Mouse (Mus musculus): ENCODE measurements around the gene Inpp4b. TPM values are rescaled to one million over a fixed set of nuclear protein-coding genes. Genes with fewer than 3 reads are reported as not detected.

Inpp4b gene
- polyA plus RNA-seq, 1 experiment from 2014 or later, result 12.9 TPM

DNA sequence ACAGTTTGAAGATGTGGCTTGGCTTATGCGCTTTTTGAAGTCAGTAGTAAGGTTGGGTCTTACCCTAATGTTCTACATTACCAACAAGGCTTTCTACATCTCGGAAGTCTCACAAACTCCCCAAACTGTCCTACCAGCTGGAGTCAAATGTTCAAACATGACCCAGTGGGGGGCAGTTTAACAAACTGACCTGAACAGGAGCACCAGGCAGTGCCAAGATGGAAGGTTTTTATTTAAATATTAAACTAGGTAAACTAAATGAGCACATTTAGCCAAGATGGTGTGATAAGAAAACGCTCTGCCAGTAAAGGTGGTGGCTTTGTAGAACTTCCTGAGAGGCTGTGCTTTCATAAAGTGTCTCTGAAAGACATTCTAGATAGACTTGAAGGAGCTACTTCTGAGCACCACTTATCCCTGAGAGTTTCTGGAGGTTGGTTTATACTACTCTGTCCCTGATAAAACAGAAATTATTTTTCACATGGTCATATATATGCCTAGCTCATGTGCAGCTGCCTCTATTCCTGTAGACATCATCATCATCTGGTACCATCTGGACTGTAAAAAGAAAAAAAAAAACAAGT, 251.9 kb downstream of the Inpp4b start:
- no peaks in the 10 kb centered on the region for H3K36me3 ChIP-seq
- no peak overlapping the region for H3K27ac ChIP-seq
- no peak overlapping the region for H3K4me3 ChIP-seq
- WGBS, result 91% methylated on average over 3 of the region's 3 CpGs
- no peak overlapping the region for H3K4me2 ChIP-seq
- H3K27me3 ChIP-seq, result no peaks in the 10 kb centered on the region
- no peak overlapping the region for H3K9ac ChIP-seq
- no peaks in the 10 kb centered on the region for H3K9me3 ChIP-seq
- ATAC-seq (ENCODE audit: insufficient number of reproducible peaks, low FRiP score, low TSS enrichment, low read depth), result no peak
- no peaks in the 10 kb centered on the region for H3K4me1 ChIP-seq

DNA sequence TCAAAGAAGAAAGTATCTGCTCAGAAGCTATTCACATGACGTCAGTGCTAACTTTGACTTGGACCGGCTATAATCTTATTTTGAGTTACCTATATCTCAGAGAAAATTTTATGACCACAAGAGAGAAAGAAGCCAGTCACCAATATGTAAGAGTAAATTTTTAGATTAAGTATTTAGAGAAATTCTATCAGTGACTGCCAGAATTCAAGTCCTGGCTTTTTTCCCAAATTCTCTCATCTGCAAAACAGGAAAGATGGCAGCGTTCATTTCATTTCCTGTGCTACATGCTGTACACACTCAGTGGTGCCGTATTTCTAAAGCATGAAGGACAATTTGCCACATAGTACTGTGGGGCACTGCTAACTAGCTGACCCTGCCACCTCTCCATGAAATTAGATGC, 256.9 kb downstream of the Inpp4b start:
- Histone ChIP-seq H3K4me2 (no peak overlapping the region), H3K9me3 (no peaks in the 10 kb centered on the region), H3K9ac (no peak overlapping the region), H3K36me3 (no peaks in the 10 kb centered on the region), H3K4me1 (no peaks in the 10 kb centered on the region), H3K27ac (no peak overlapping the region), H3K27me3 (no peaks in the 10 kb centered on the region), H3K4me3 (no peak overlapping the region)
- WGBS, result 71% methylated on average over 4 of the region's 4 CpGs
- ATAC-seq (ENCODE audit: insufficient number of reproducible peaks, low FRiP score, low TSS enrichment, low read depth), result no peak

DNA sequence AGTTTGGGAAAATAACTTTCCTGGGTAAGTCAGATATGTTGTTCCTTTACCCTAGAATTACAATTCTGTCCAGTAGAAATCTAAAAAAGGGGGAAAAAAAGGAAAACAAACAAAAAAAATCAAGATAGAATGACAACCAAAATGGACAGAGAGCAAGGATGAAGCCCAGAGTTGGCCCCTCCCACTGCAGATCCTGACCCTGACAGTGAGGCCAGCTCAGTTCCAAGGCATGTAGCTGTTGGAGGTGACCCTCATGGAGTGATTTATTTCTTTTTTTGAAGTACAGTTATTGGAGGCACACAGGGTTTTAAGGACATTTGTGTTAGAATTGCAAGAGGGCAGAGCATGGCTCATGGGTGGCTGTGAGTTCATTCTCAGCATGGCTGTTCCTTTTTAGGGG, 258.8 kb downstream of the Inpp4b start:
- H3K27me3 ChIP-seq, result no peaks in the 10 kb centered on the region
- no peak overlapping the region for H3K9ac ChIP-seq
- H3K27ac ChIP-seq, result no peak overlapping the region
- H3K9me3 ChIP-seq, result no peaks in the 10 kb centered on the region
- no peaks in the 10 kb centered on the region for H3K36me3 ChIP-seq
- no peak for ATAC-seq (ENCODE audit: insufficient number of reproducible peaks, low FRiP score, low TSS enrichment, low read depth)
- no peaks in the 10 kb centered on the region for H3K4me1 ChIP-seq
- no peak overlapping the region for H3K4me2 ChIP-seq
- H3K4me3 ChIP-seq, result no peak overlapping the region

DNA sequence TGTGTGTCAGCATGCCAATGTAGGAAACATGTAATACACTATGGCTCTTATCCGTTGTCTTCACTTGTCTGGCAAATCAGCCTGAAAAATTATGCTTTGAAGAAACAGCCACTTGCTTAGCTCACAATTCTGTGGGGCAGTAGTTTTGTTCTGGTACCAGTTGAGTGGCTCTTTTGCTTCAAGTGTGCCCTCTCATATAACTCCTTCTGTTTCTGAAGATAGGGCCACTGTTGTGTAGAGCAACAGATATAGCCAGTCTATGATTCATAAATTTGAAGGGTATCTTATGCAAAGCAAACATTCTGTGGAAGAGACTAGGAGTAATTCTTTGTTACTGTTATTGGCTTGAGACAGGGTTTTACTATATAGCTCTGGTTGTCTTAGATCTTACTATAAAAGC, 265.7 kb downstream of the Inpp4b start:
- Histone ChIP-seq H3K36me3 (no peaks in the 10 kb centered on the region), H3K4me1 (no peaks in the 10 kb centered on the region), H3K9me3 (no peaks in the 10 kb centered on the region), H3K27me3 (no peaks in the 10 kb centered on the region), H3K4me3 (no peak overlapping the region), H3K27ac (no peak overlapping the region), H3K9ac (no peak overlapping the region), H3K4me2 (no peak overlapping the region)
- WGBS, result 97% methylated on average over 1 of the region's 1 CpGs
- ATAC-seq (ENCODE audit: insufficient number of reproducible peaks, low FRiP score, low TSS enrichment, low read depth), result no peak

DNA sequence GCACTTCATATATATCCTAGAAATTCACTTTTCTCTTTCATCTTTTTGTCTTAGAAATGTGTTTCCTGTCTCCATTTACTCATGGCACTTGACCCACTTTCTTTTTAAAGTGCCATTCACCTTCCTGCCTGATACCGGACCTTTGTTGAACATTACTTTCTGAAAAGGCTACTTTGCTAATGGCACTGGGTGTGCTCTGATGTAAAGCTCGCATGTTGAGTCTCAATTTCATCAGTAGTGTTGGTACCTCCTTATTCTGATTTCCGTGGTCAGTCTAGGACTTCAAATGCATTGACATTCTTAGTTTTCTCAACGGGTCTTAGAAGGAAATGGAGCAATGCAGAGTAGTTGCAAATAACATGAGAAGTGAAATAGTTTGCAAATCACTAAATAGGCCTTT, 266.7 kb downstream of the Inpp4b start:
- H3K27me3 ChIP-seq, result no peaks in the 10 kb centered on the region
- H3K9ac ChIP-seq, result no peak overlapping the region
- no peak overlapping the region for H3K4me2 ChIP-seq
- H3K4me1 ChIP-seq, result no peaks in the 10 kb centered on the region
- no peak overlapping the region for H3K27ac ChIP-seq
- no peak overlapping the region for H3K4me3 ChIP-seq
- no peaks in the 10 kb centered on the region for H3K36me3 ChIP-seq
- no peaks in the 10 kb centered on the region for H3K9me3 ChIP-seq
- no peak for ATAC-seq (ENCODE audit: insufficient number of reproducible peaks, low FRiP score, low TSS enrichment, low read depth)
- 81% methylated on average over 4 of the region's 4 CpGs for WGBS

DNA sequence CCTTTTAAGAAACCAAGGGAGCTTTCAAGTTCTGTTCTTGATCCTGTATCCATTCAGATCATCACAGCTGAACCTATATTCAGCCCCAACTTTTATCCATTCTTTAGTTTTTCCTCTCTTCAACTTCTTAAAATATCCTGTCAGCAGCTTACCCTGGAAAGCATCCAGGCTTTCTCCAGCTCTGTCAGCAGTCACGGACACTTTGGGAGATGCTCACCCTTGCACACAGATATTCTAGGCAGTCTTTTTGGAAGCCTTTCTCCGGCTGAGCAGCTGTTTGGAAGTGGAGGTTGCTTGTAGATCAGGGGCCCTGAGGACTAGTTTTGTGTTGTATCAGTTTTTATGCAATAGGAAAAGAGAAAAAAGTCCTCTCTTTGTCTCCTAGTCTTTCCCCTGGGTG, 270.3 kb downstream of the Inpp4b start:
- WGBS, result 50% methylated on average over 2 of the region's 2 CpGs
- Histone ChIP-seq H3K27ac (no peak overlapping the region), H3K36me3 (no peaks in the 10 kb centered on the region), H3K9me3 (no peaks in the 10 kb centered on the region), H3K4me2 (no peak overlapping the region), H3K4me3 (no peak overlapping the region), H3K4me1 (no peaks in the 10 kb centered on the region), H3K9ac (no peak overlapping the region), H3K27me3 (no peaks in the 10 kb centered on the region)
- no peak for ATAC-seq (ENCODE audit: insufficient number of reproducible peaks, low FRiP score, low TSS enrichment, low read depth)

DNA sequence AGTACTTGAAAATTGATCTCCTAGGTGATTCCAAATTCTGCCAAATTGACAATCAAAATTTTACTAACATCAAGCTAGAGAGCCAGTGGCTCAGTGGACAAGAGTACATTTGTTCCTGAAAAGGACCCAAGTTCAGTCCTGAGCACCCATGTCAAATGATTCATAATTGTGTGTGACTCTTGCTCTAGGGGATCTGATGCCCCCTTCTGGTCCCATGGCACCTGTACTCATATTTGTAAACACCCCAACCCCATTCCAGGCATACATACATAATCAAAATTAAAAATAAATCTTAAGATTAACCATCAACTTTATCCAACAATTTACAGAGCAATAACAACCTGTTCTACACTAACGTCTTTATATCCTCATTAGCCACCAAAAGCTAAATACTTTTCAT, 271.8 kb downstream of the Inpp4b start:
- Histone ChIP-seq H3K4me1 (no peaks in the 10 kb centered on the region), H3K4me2 (no peak overlapping the region), H3K36me3 (no peaks in the 10 kb centered on the region), H3K27ac (no peak overlapping the region), H3K9ac (no peak overlapping the region), H3K9me3 (no peaks in the 10 kb centered on the region), H3K27me3 (no peaks in the 10 kb centered on the region), H3K4me3 (no peak overlapping the region)
- ATAC-seq (ENCODE audit: insufficient number of reproducible peaks, low FRiP score, low TSS enrichment, low read depth), result no peak
- 57% methylated on average over 1 of the region's 1 CpGs for WGBS

DNA sequence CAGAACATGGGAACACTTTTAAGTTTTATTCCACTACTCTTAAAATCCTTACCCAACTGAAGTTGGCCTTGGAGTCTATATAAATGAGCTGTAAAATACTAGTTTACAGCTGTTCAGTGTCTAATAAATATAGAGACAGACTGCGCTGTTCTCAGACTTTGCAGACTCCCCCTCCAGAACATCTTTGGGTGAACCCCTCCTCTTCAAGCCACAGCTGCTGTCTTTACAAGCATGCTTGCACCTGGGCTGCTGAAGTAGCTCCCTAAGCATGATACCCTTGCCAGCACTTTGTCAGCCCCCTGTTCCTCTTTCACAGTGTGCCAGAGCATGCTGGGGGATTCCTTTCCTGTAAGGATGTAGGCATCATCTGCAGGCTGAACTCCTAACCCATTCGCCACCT, 272.2 kb downstream of the Inpp4b start:
- 49% methylated on average over 2 of the region's 2 CpGs for WGBS
- no peak for ATAC-seq (ENCODE audit: insufficient number of reproducible peaks, low FRiP score, low TSS enrichment, low read depth)
- H3K4me1 ChIP-seq, result no peaks in the 10 kb centered on the region
- no peaks in the 10 kb centered on the region for H3K36me3 ChIP-seq
- no peak overlapping the region for H3K27ac ChIP-seq
- H3K27me3 ChIP-seq, result no peaks in the 10 kb centered on the region
- H3K9ac ChIP-seq, result no peak overlapping the region
- H3K9me3 ChIP-seq, result no peaks in the 10 kb centered on the region
- no peak overlapping the region for H3K4me2 ChIP-seq
- H3K4me3 ChIP-seq, result no peak overlapping the region

DNA sequence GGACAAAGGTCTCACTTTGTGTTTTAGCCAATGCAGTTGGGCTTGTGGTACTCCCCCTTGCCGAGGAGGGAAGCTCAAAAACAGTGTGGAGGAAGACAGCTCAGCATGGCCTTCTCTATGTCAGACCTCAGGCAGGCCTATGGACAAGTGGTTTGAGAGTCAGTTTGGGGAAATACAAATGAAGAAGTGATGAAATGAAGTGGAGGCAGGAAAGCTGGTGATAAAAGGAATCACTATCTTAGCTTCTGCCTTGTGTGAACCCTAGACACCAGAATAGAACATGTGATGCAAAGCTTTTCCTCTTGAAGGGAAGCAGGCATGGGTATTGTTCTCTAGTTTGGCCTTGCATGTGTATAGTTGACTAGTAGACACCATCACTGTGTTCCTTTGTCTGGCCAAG, 273.2 kb downstream of the Inpp4b start:
- Histone ChIP-seq H3K27me3 (no peaks in the 10 kb centered on the region), H3K9ac (no peak overlapping the region), H3K36me3 (no peaks in the 10 kb centered on the region), H3K4me1 (no peaks in the 10 kb centered on the region), H3K4me3 (no peak overlapping the region), H3K9me3 (no peaks in the 10 kb centered on the region), H3K4me2 (no peak overlapping the region), H3K27ac (no peak overlapping the region)
- 73% methylated on average over 1 of the region's 1 CpGs for WGBS
- no peak for ATAC-seq (ENCODE audit: insufficient number of reproducible peaks, low FRiP score, low TSS enrichment, low read depth)

DNA sequence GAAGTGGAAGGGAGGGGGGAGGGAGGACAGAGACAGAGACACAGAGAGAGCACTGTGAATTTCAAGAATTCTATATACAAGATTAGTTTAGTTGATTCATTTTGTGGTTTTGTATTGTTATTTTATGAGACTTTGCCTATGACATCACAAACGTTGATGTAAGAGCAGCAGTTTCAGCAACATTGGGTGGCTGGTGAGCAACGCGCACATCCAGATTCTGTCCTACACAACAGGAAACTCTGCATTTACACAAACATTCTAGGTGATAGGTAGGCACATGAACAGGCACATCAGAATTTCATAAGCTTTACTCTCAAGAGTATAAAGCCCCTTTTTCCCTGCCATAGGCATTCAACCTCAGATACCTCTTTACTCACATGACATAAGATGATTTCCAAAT, 276.6 kb downstream of the Inpp4b start:
- Histone ChIP-seq H3K27me3 (no peaks in the 10 kb centered on the region), H3K9ac (no peak overlapping the region), H3K27ac (no peak overlapping the region), H3K9me3 (no peaks in the 10 kb centered on the region), H3K4me1 (no peaks in the 10 kb centered on the region), H3K4me2 (no peak overlapping the region), H3K4me3 (no peak overlapping the region), H3K36me3 (no peaks in the 10 kb centered on the region)
- ATAC-seq (ENCODE audit: insufficient number of reproducible peaks, low FRiP score, low TSS enrichment, low read depth), result no peak
- 91% methylated on average over 3 of the region's 3 CpGs for WGBS

DNA sequence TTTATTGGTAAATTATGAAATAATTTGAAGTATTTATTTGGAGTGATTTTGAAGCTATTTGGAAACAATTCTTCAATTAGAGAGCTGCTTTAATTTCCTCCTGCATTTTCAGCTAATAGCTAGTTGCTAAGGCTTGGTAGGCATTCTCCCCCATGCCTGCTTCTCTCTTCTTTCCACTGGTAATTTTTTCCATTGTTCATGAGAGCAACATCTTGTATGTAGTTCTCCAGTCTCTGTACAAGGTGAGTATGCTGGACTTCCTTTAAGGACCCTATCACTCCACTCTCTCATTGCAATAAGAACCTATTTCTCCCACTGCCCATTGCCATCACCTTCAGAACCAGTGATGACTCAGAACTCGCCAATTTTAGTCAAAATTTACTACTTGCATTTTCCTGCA, 292.7 kb downstream of the Inpp4b start:
- Histone ChIP-seq H3K9ac (no peak overlapping the region), H3K4me3 (no peak overlapping the region), H3K27ac (no peak overlapping the region), H3K9me3 (no peaks in the 10 kb centered on the region), H3K4me1 (no peaks in the 10 kb centered on the region), H3K27me3 (no peaks in the 10 kb centered on the region), H3K4me2 (no peak overlapping the region), H3K36me3 (no peaks in the 10 kb centered on the region)
- 81% methylated on average over 1 of the region's 1 CpGs for whole genome bisulfite sequencing
- ATAC-seq (ENCODE audit: insufficient number of reproducible peaks, low FRiP score, low TSS enrichment, low read depth), result no peak

DNA sequence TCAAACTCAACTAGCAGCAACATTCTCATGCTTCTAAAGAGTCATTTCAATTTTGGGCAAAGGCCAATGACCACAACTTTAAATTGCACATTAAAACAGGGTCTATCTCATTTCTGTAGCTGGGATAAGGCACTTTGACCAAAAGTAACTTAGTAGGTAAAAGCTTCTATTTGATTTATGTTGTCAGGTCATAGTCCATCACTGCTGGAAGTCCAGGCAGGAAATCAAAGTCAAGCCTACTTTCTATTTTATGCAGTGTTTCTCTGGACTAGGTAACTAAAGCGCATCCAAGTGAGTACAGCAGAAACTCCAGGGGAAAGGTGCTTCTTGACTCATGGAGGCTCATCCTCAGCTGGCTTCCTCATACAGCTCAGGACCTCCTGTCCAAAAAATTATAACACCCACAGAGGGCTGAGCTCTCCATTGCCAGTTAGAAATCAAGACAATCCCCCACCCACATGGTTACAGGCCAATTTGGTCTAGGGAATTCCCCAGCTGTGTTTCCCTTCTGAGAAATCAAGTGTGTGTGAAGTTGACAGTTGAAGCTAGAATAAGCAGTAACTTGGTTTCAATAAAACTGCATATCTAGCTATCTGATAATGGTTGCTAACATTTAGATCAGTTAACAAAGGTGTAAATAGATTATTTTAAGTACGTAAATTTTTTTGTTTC, 293.7 kb downstream of the Inpp4b start:
- no peak overlapping the region for H3K27ac ChIP-seq
- no peak overlapping the region for H3K4me3 ChIP-seq
- H3K9ac ChIP-seq, result no peak overlapping the region
- ATAC-seq (ENCODE audit: insufficient number of reproducible peaks, low FRiP score, low TSS enrichment, low read depth), result no peak
- no peaks in the 10 kb centered on the region for H3K36me3 ChIP-seq
- no peaks in the 10 kb centered on the region for H3K27me3 ChIP-seq
- 96% methylated on average over 2 of the region's 2 CpGs for WGBS
- no peak overlapping the region for H3K4me2 ChIP-seq
- no peaks in the 10 kb centered on the region for H3K4me1 ChIP-seq
- no peaks in the 10 kb centered on the region for H3K9me3 ChIP-seq

DNA sequence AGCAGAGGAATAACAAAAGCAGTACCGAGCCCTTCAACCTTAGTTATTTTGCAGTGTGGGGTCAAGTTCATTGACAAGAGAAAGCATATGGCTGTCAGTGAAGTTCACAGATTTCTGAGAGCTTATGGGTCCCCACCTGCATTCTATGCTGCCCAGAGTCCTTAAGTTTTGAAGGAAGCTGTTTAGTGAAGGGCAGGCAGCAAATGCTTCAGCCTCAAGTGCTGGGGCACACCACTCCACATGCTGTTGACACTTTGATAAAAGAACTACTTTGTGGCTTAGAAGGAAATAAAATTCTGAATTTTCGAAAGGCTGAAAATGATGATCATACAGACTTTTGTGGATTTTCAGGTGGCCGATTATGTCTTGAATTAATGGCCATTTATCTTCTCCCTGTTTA, 296.1 kb downstream of the Inpp4b start:
- H3K36me3 ChIP-seq, result no peaks in the 10 kb centered on the region
- no peak overlapping the region for H3K4me2 ChIP-seq
- no peaks in the 10 kb centered on the region for H3K27me3 ChIP-seq
- ATAC-seq (ENCODE audit: insufficient number of reproducible peaks, low FRiP score, low TSS enrichment, low read depth), result no peak
- H3K9ac ChIP-seq, result no peak overlapping the region
- 89% methylated on average over 3 of the region's 3 CpGs for WGBS
- no peaks in the 10 kb centered on the region for H3K9me3 ChIP-seq
- no peak overlapping the region for H3K27ac ChIP-seq
- no peak overlapping the region for H3K4me3 ChIP-seq
- no peaks in the 10 kb centered on the region for H3K4me1 ChIP-seq

Measured in limb, embryonic 15.5 days (tissue).